Mouse (Mus musculus) ovary, postnatal 10 days (tissue): ENCODE results near the gene Coq8a.

Experiments
- DNase-seq: peaks from one replicate; pipeline ENCODE4 v3.0.0; 2022; ENCODE audit warnings: low spot score

Coq8a gene

GRCm38 (mm10) chr1:180175167-180175566 lies 24.2 kb downstream of the Coq8a start:
- no peak for DNase-seq

- DNase-seq: no peak
Measured at GRCm38 (mm10) chr1:180174718-180175117, 24.7 kb downstream of the Coq8a start.

GRCm38 (mm10) chr1:180173017-180173416 lies 26.4 kb downstream of the Coq8a start:
- no peak for DNase-seq

- DNase-seq: no peak
Measured at GRCm38 (mm10) chr1:180172600-180172999, 26.8 kb downstream of the Coq8a start.

GRCm38 (mm10) chr1:180171883-180172282 lies 27.5 kb downstream of the Coq8a start:
- no peak for DNase-seq

GRCm38 (mm10) chr1:180170071-180170470 lies 29.3 kb downstream of the Coq8a start:
- no peak for DNase-seq

GRCm38 (mm10) chr1:180169161-180169560 lies 30.2 kb downstream of the Coq8a start:
- no peak for DNase-seq

GRCm38 (mm10) chr1:180168294-180168693 lies 31.1 kb downstream of the Coq8a start:
- DNase-seq: no peak

GRCm38 (mm10) chr1:180166533-180166932 lies 32.9 kb downstream of the Coq8a start:
- DNase-seq: no peak

- DNase-seq: no peak
Measured at GRCm38 (mm10) chr1:180162986-180163385, 36.4 kb downstream of the Coq8a start.

GRCm38 (mm10) chr1:180161566-180162355 lies 37.6 kb downstream of the Coq8a start:
- no peak for DNase-seq

- no peak for DNase-seq
Measured at GRCm38 (mm10) chr1:180161160-180161559, 38.2 kb downstream of the Coq8a start.

GRCm38 (mm10) chr1:180160545-180160944 lies 38.9 kb downstream of the Coq8a start:
- no peak for DNase-seq

GRCm38 (mm10) chr1:180158648-180159047 lies 40.8 kb downstream of the Coq8a start:
- no peak for DNase-seq

- DNase-seq: no peak
Measured at GRCm38 (mm10) chr1:180151191-180151590, 48.2 kb downstream of the Coq8a start.

- DNase-seq: no peak
Measured at GRCm38 (mm10) chr1:180148563-180148962, 50.8 kb downstream of the Coq8a start.

GRCm38 (mm10) chr1:180148036-180148435 lies 51.4 kb downstream of the Coq8a start:
- DNase-seq: no peak

- no peak for DNase-seq
Measured at GRCm38 (mm10) chr1:180140970-180141369, 58.4 kb downstream of the Coq8a start.

- no peak for DNase-seq
Measured at GRCm38 (mm10) chr1:180139158-180139557, 60.2 kb downstream of the Coq8a start.

GRCm38 (mm10) chr1:180132187-180132586 lies 67.2 kb downstream of the Coq8a start:
- DNase-seq: no peak

- no peak for DNase-seq
Measured at GRCm38 (mm10) chr1:180131402-180131801, 68.0 kb downstream of the Coq8a start.

GRCm38 (mm10) chr1:180128077-180128792 lies 71.2 kb downstream of the Coq8a start:
- DNase-seq: no peak

- DNase-seq: no peak
Measured at GRCm38 (mm10) chr1:180118233-180118632, 81.2 kb downstream of the Coq8a start.
